7 mouse cellular contexts compared by ENCODE assay signal in genomic region chr4:119359196-119359971, GRCm38 (mm10). TPM values are rescaled to one million over a fixed set of nuclear protein-coding genes. Genes with fewer than 3 reads are reported as not detected.
DNase-seq lines count a peak whose midpoint lies in the region; ATAC-seq and TF ChIP-seq lines count a peak whose summit lies in the region.

No protein-coding gene starts in this region.

- TF ChIP-seq POLR2A in olfactory bulb, adult 2 months (IDR thresholded peaks at IDR 0.05; ENCODE audit: insufficient read depth, low read depth, low read length): no peak

- peak; percentile 18 for DNase-seq in urinary bladder, postnatal 14 days (ENCODE audit: low spot score)
- no peak for DNase-seq in urinary bladder, postnatal 10 days (ENCODE audit: low spot score)
- DNase-seq in embryo, embryonic 10 days (ENCODE audit: low spot score): peak; percentile 60
- peak; percentile 12 for DNase-seq in liver
- DNase-seq in cerebellum, postnatal 10 days: no peak

- peaks cover 5% of the 10 kb centered on the region; the same call in 1 of the 2 replicates for H3K4me1 ChIP-seq in olfactory bulb, adult 2 months (ENCODE audit: control insufficient read depth, insufficient read depth, low read length)

- TF ChIP-seq CTCF in olfactory bulb, adult 2 months (IDR thresholded peaks at IDR 0.05; ENCODE audit: insufficient read depth, low read depth, low read length): no peak

- 8% methylated on average over 30 of the region's 30 CpGs for WGBS in olfactory bulb, adult 2 months

- peak overlapping the region; percentile 51 for H3K4me3 ChIP-seq in olfactory bulb, adult 2 months (ENCODE audit: insufficient read depth, low read depth, low read length)

- ATAC-seq in hematopoietic stem cell, adult 5-6 weeks (replicated peaks in 1 of 2; ENCODE audit: insufficient read depth in 1 of 2, low FRiP score in 2 of 2, low TSS enrichment in 1 of 2, low read depth in 1 of 2, poor library complexity in 2 of 2, severe bottlenecking in 2 of 2): peak; percentile 62 to 81

- H3K27ac ChIP-seq in olfactory bulb, adult 2 months (ENCODE audit: insufficient read depth, low read depth, low read length): peak overlapping the region; percentile 71

RNA-seq across cellular contexts. Expression of gene Ppih, which starts 39.0 kb away (rescaled TPM):
- total RNA-seq in hematopoietic stem cell, adult 5-6 weeks (2017): 75.5 and 80.9 TPM in 2 replicates
- not detected in 2 replicates for polyA plus RNA-seq in olfactory bulb, adult 2 months (2012; ENCODE audit: insufficient read depth, insufficient read length, low replicate concordance, missing spikeins)

RNA-seq across cellular contexts. Expression of gene Ccdc30, which starts 55.9 kb away (rescaled TPM):
- total RNA-seq in hematopoietic stem cell, adult 5-6 weeks (2017): 6.6 and 8.5 TPM in 2 replicates
- not detected in 2 replicates for polyA plus RNA-seq in olfactory bulb, adult 2 months (2012; ENCODE audit: insufficient read depth, insufficient read length, low replicate concordance, missing spikeins)

Comparison
In these comparisons a context has a peak if more than half of its experiments do, and no peak if none do; other contexts are left out.
1. DNase-seq: peak in urinary bladder, postnatal 14 days (single experiment), embryo, embryonic 10 days (single experiment) and liver (single experiment); none in urinary bladder, postnatal 10 days (single experiment) and cerebellum, postnatal 10 days (0 of 2).